Mouse (Mus musculus) myocyte (in vitro differentiated cells): Measurements from ENCODE around the gene Espl1. TPM values are rescaled to one million over a fixed set of nuclear protein-coding genes. Genes with fewer than 3 reads are reported as not detected.

Source experiments
- H3K27me3 ChIP-seq: one replicate; pipeline ENCODE4 v1.6.1; 2011; ENCODE audit not compliant: control insufficient read depth, insufficient read depth, insufficient read length
- H3K36me3 ChIP-seq: one replicate; pipeline ENCODE4 v1.6.1; 2011; ENCODE audit not compliant: control insufficient read depth, insufficient read depth
- H3K4me2 ChIP-seq: one replicate; pipeline ENCODE4 v1.6.1; 2011; ENCODE audit warnings: low read depth, control low read depth
- H3K4me3 ChIP-seq: one replicate; pipeline ENCODE4 v1.5.1; 2011; ENCODE audit warnings: mild to moderate bottlenecking, control low read depth, moderate library complexity
- H3K79me2 ChIP-seq: one replicate; pipeline ENCODE4 v1.6.1; 2011; ENCODE audit not compliant: control insufficient read depth, insufficient read depth
- H3ac ChIP-seq: one replicate; pipeline ENCODE4 v1.6.1; 2011; ENCODE audit not compliant: control insufficient read depth, insufficient read length
- CEBPB ChIP-seq: IDR thresholded peaks from 2 replicates; pipeline ENCODE4 v1.6.1; 2011; ENCODE audit warnings: mild to moderate bottlenecking, moderate library complexity; ENCODE audit not compliant: poor library complexity, insufficient read depth, severe bottlenecking
- E2F4 ChIP-seq: IDR thresholded peaks from one replicate; pipeline ENCODE4 v1.6.1; 2011; ENCODE audit warnings: mild to moderate bottlenecking, control low read depth, moderate library complexity; ENCODE audit not compliant: insufficient read depth
- MAX ChIP-seq: IDR thresholded peaks from one replicate; pipeline ENCODE4 v1.6.1; 2011; ENCODE audit warnings: low read depth, mild to moderate bottlenecking, control low read depth
- MYOD1 ChIP-seq, 3 experiments: IDR thresholded peaks; one replicate each; pipeline ENCODE4 v1.6.1; 2011; ENCODE audit warnings: control low read depth in 2 of 3, low read depth in 2 of 3, mild to moderate bottlenecking in 2 of 3, moderate library complexity in 1 of 3; ENCODE audit not compliant: insufficient read length in 2 of 3, control insufficient read depth in 1 of 3
- MYOG ChIP-seq, 3 experiments: IDR thresholded peaks; one replicate each; pipeline ENCODE4 v1.6.1; 2011; ENCODE audit warnings: control low read depth in 2 of 3, low read depth in 2 of 3, mild to moderate bottlenecking in 2 of 3; ENCODE audit not compliant: insufficient read length in 2 of 3, control insufficient read depth in 1 of 3, insufficient read depth in 1 of 3
- POLR2A ChIP-seq: IDR thresholded peaks from one replicate; pipeline ENCODE4 v1.6.1; 2011; ENCODE audit warnings: low read depth, mild to moderate bottlenecking, control low read depth, moderate library complexity; ENCODE audit not compliant: insufficient read length
- POLR2AphosphoS2 ChIP-seq: IDR thresholded peaks from one replicate; pipeline ENCODE4 v1.6.1; 2011; ENCODE audit warnings: low read depth, control low read depth; ENCODE audit not compliant: insufficient read length
- REST ChIP-seq: IDR thresholded peaks from one replicate; pipeline ENCODE4 v1.6.1; 2011; ENCODE audit warnings: mild to moderate bottlenecking, control low read depth, moderate library complexity; ENCODE audit not compliant: insufficient read depth, insufficient read length
- SRF ChIP-seq: IDR thresholded peaks from one replicate; pipeline ENCODE4 v1.6.1; 2011; ENCODE audit warnings: low read depth; ENCODE audit not compliant: control insufficient read depth, insufficient read length
- TCF12 ChIP-seq: IDR thresholded peaks from one replicate; pipeline ENCODE4 v1.6.1; 2011; ENCODE audit warnings: mild to moderate bottlenecking, control low read depth; ENCODE audit not compliant: poor library complexity, insufficient read depth, severe bottlenecking
- TCF3 ChIP-seq: IDR thresholded peaks from one replicate; pipeline ENCODE4 v1.6.1; 2011; ENCODE audit warnings: low read depth, control low read depth; ENCODE audit not compliant: insufficient read length
- USF1 ChIP-seq: IDR thresholded peaks from one replicate; pipeline ENCODE4 v1.6.1; 2011; ENCODE audit warnings: low read depth, mild to moderate bottlenecking, control low read depth, moderate library complexity
- polyA plus RNA-seq: library from polyadenylated mRNA; unstranded; fragments of >200 nt; fragmentation: generic; extraction: Trizol; gene quantifications from one replicate; pipeline ENCODE4 v1.2.1, GENCODE M21; 2012; ENCODE audit warnings: missing spikeins

Espl1 gene
- polyA plus RNA-seq, 1 experiment: 16.7 TPM

DNA sequence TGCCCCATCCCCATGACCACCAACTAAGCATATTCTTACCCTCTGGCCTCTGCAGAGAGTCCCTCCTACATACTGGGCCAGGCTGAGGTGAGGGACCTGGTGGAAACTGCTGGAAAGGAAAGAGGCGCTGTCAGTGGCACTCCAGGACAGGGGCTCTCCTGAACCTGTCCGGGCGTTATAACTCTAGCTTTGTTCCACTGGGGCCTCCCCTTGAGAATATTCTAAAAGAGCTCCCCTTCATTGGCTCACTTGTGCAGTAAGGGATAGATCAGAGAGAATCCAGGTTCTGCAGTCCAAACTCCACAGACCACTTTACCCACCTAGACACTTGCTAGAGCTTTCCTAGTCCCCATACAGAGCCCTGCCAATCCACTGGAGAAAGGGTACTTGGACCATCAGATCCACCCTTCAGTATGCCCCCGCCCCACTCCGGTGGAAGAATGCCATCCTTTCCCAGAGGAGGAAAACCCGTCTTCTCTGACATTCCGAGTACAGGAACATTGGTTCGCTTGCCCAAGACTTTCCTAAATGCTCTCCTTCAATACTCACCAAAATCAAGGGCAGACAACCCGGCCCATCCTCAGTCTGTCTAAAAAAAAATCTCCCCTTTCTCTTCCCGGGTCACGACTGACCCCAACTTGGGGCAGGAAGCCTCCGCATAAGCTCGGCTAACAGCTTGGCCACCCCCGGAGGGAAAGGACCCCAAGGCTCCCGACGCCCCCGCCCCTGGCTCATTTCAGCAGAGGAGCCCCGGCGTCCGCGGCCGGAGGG, 39.5 kb upstream of the Espl1 start:
- peaks cover 4% of the 10 kb centered on the region for H3K36me3 ChIP-seq
- H3K4me2 ChIP-seq: peak overlapping the region; percentile 92
- H3K27me3 ChIP-seq: no peaks in the 10 kb centered on the region
- no peak for TF ChIP-seq MYOG (IDR thresholded peaks at IDR 0.05; ENCODE audit: control insufficient read depth in 1 of 3, insufficient read depth in 1 of 3, insufficient read length in 2 of 3, low read depth in 2 of 3)
- TF ChIP-seq TCF3: no peak
- TF ChIP-seq MAX: no peak
- no peak for TF ChIP-seq REST
- no peak for TF ChIP-seq TCF12
- no peak for TF ChIP-seq E2F4
- no peak for TF ChIP-seq MYOD1 (IDR thresholded peaks at IDR 0.05; ENCODE audit: control insufficient read depth in 1 of 3, insufficient read length in 2 of 3, low read depth in 2 of 3)
- no peak for TF ChIP-seq SRF
- no peak for TF ChIP-seq POLR2AphosphoS2
- no peak for TF ChIP-seq POLR2A
- TF ChIP-seq USF1: no peak
- no peak for TF ChIP-seq CEBPB
- peaks cover 5% of the 10 kb centered on the region for H3K79me2 ChIP-seq
- H3ac ChIP-seq: peak overlapping the region; percentile 4
- H3K4me3 ChIP-seq: peak overlapping the region; percentile 52

DNA sequence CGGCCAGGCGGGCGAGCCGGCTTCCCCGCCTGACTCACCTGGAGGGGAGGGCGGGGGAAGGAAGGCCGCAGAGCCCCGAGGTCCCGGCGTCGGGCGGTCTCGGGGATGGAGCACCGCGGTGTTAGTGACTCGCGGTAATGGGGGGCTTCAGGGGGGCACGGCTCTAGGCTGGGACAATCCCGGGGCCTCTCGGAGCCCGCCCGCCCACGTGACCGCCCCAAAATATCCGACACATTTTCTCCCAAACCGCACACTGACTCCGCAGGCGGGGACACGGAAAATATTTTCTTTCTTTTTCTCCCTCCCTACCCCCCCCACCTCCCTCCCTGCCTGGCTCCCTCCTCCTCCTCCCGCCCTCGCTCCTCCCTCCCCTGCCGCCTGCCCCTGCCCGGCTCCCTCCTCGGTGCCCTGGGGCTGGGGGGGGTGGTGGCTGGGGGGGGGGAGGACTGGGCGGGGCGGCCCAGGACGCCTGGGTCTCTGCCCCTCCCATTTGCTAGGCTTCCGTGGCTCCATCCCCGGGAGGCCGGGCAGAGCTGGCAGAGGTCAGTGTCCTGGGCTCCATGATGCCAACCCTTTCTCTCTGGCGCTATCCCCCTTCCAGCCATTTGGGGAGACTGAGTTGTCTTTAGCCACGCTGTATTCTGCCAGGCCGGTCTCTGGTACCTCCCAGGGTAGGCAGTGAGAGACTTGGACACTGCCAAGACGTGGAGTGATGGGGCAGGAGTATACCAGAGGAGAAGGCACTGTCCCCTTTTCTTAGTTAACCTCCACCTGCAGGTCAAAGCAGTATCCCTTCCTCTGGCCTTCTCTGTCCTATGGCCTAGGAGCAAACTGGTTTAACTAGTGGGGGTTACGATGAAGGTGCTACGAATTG, 38.6 kb upstream of the Espl1 start, which contains the start of gene Rarg:
Rarg (minus strand) TSS at position 316 of the 874 bp plus-strand sequence.
- Histone ChIP-seq H3K4me3 (peak within 1 kb of the TSS; percentile 52), H3K79me2 (peaks cover 5% of the 10 kb centered on the region), H3K36me3 (no peaks in the 10 kb centered on the region), H3K27me3 (no peaks in the 10 kb centered on the region), H3ac (peak within 1 kb of the TSS; percentile 4), H3K4me2 (peak within 1 kb of the TSS; percentile 99)
- TF ChIP-seq CEBPB (no peak), E2F4 (no peak), TCF12 (no peak), MYOG (IDR thresholded peaks at IDR 0.05; ENCODE audit: control insufficient read depth in 1 of 3, insufficient read depth in 1 of 3, insufficient read length in 2 of 3, low read depth in 2 of 3) (no peak), USF1 (peak; percentile 86), MYOD1 (IDR thresholded peaks at IDR 0.05; ENCODE audit: control insufficient read depth in 1 of 3, insufficient read length in 2 of 3, low read depth in 2 of 3) (no peak), TCF3 (no peak), SRF (no peak), REST (no peak), POLR2AphosphoS2 (peak; percentile 90), POLR2A (peak; percentile 78), MAX (no peak)

DNA sequence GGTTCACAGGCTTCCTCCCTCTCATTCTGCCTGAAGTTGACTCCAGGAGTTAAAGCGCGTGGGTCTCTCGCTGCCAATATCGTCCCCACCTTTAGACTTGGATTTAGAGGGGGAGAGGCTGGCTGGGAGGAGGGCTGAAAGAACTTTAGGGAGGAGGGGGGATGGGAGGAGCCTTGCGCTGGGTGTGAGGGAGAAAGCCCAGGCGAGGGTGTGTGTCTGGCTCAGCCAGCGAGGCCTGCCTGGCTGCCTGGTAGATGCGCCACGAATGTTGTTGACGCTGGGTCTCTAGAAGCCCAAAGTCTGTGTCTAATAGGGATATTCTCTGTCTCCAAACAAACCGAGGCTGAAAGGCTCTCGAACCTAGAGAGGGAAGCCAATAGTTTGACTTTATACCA, 38.0 kb upstream of the Espl1 start:
- TF ChIP-seq MYOD1 (IDR thresholded peaks at IDR 0.05; ENCODE audit: control insufficient read depth in 1 of 3, insufficient read length in 2 of 3, low read depth in 2 of 3): no peak
- TF ChIP-seq POLR2AphosphoS2: peak; percentile 96
- TF ChIP-seq TCF3: no peak
- no peak for TF ChIP-seq MYOG (IDR thresholded peaks at IDR 0.05; ENCODE audit: control insufficient read depth in 1 of 3, insufficient read depth in 1 of 3, insufficient read length in 2 of 3, low read depth in 2 of 3)
- no peak for TF ChIP-seq TCF12
- no peak for TF ChIP-seq REST
- TF ChIP-seq MAX: no peak
- TF ChIP-seq SRF: no peak
- peak; percentile 95 for TF ChIP-seq POLR2A
- no peak for TF ChIP-seq E2F4
- TF ChIP-seq USF1: no peak
- TF ChIP-seq CEBPB: no peak
- H3K79me2 ChIP-seq: peaks cover 5% of the 10 kb centered on the region
- peak overlapping the region; percentile 99 for H3K4me2 ChIP-seq
- H3ac ChIP-seq: no peak overlapping the region
- peak overlapping the region; percentile 52 for H3K4me3 ChIP-seq
- no peaks in the 10 kb centered on the region for H3K27me3 ChIP-seq
- no peaks in the 10 kb centered on the region for H3K36me3 ChIP-seq

DNA sequence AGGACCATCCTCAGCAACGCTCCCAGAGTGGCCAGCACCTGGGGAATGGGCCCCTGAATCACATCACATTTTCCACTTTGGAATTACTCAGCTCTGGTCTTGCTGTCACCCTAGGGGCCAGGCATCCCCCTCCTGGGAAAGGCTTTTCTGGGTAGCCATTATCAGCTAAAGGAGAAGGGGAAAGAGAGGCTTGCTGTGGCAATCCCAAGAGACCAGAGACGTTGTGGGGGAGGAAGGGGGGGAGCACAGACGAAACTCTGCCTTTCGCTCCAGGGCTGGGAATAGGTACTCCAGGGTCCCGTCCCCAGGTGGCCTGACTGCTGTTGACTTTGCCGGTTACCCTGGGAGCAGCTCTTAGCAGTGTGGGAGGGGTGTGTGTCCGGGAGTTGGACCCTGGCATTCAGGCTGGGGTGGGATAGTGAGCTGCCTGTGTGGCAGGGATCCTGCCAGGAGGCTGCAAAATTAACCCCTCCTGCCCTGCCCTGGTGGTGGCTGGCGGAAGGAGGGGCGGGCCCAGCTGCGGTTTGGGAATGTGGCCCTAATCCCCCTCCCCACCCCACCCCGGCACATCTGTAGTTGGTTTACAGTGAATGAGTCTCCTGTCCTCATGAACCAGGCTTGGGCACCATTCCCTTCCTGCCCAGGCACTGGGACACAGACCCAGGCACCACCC, 37.3 kb upstream of the Espl1 start:
- Histone ChIP-seq H3ac (no peak overlapping the region), H3K36me3 (no peaks in the 10 kb centered on the region), H3K79me2 (peaks cover 5% of the 10 kb centered on the region), H3K4me3 (peak overlapping the region; percentile 52), H3K4me2 (peak overlapping the region; percentile 99), H3K27me3 (no peaks in the 10 kb centered on the region)
- TF ChIP-seq TCF3: no peak
- TF ChIP-seq POLR2AphosphoS2: peak; percentile 52
- no peak for TF ChIP-seq SRF
- TF ChIP-seq TCF12: no peak
- TF ChIP-seq REST: no peak
- no peak for TF ChIP-seq MYOG (IDR thresholded peaks at IDR 0.05; ENCODE audit: control insufficient read depth in 1 of 3, insufficient read depth in 1 of 3, insufficient read length in 2 of 3, low read depth in 2 of 3)
- TF ChIP-seq CEBPB: no peak
- peak; percentile 37 for TF ChIP-seq POLR2A
